Mouse (Mus musculus) heart, postnatal 25 days (tissue): ENCODE results near the gene Enpp3. TPM values are rescaled to one million over a fixed set of nuclear protein-coding genes. Genes with fewer than 3 reads are reported as not detected.

Source experiments
- DNase-seq: peaks from one replicate; pipeline ENCODE4 v3.0.0; 2022; ENCODE audit warnings: low spot score
- intact Hi-C: fragments of 180-260 bp; cut with DNase I; formaldehyde crosslinking; loops from one replicate; pipeline ENCODE4 v1.15.1; 2025
- total RNA-seq, 2 experiments: library from RNA; stranded (reverse); gene quantifications; 2 replicates each; pipeline ENCODE4 v1.2.3; 2021

Gene Enpp3
- total RNA-seq, result 1 to 10 TPM; 2.9 to 4.7 TPM

GRCm38 (mm10) chr10:24842676-24843075 is at the start of gene Enpp3:
Enpp3 (minus strand) TSS chr10:24842823.
- intact Hi-C loops, result no loop called here
- DNase-seq, result no peak

GRCm38 (mm10) chr10:24888343-24888742 is 45.7 kb upstream of the Enpp3 start:
- no peak for DNase-seq
- intact Hi-C loops, result no loop called here

GRCm38 (mm10) chr10:24886008-24886407 is 43.4 kb upstream of the Enpp3 start:
- intact Hi-C loops, result no loop called here
- DNase-seq, result no peak

- no peak for DNase-seq
- intact Hi-C loops, result no loop called here
These were observed 31.0 kb upstream of the Enpp3 start for GRCm38 (mm10) chr10:24873624-24874023.

GRCm38 (mm10) chr10:24869760-24870290 is 27.2 kb upstream of the Enpp3 start, which contains the start of gene Med23:
Med23 (plus strand) TSS chr10:24869986.
- peak; percentile 93 for DNase-seq
- intact Hi-C loops, result loop anchor here (5.0 kb wide), 3 partner anchors 73 to 347 kb away; partner anchors contain the start of gene Enpp1

GRCm38 (mm10) chr10:24864434-24864833 is 21.8 kb upstream of the Enpp3 start:
- DNase-seq, result no peak
- intact Hi-C loops, result no loop called here

GRCm38 (mm10) chr10:24863146-24863545 is 20.5 kb upstream of the Enpp3 start:
- DNase-seq, result no peak
- intact Hi-C loops, result no loop called here

- intact Hi-C loops, result no loop called here
- no peak for DNase-seq
These were observed 625 bp downstream of the Enpp3 start for GRCm38 (mm10) chr10:24841998-24842397.

GRCm38 (mm10) chr10:24840795-24841194 is 1.8 kb downstream of the Enpp3 start:
- intact Hi-C loops, result no loop called here
- no peak for DNase-seq

- no peak for DNase-seq
- intact Hi-C loops, result no loop called here
These were observed 6.1 kb downstream of the Enpp3 start for GRCm38 (mm10) chr10:24836366-24837038.

- no peak for DNase-seq
- intact Hi-C loops, result no loop called here
These were observed 6.8 kb downstream of the Enpp3 start for GRCm38 (mm10) chr10:24835702-24836342.

- no peak for DNase-seq
- intact Hi-C loops, result no loop called here
These were observed 7.8 kb downstream of the Enpp3 start for GRCm38 (mm10) chr10:24834634-24835371.

- intact Hi-C loops, result no loop called here
- DNase-seq, result no peak
These were observed 10.3 kb downstream of the Enpp3 start for GRCm38 (mm10) chr10:24832306-24832705.

GRCm38 (mm10) chr10:24831377-24832095 is 11.1 kb downstream of the Enpp3 start:
- intact Hi-C loops, result no loop called here
- DNase-seq, result no peak

- intact Hi-C loops, result no loop called here
- DNase-seq, result no peak
These were observed 12.2 kb downstream of the Enpp3 start for GRCm38 (mm10) chr10:24830448-24830847.

- DNase-seq, result no peak
- intact Hi-C loops, result no loop called here
These were observed 14.5 kb downstream of the Enpp3 start for GRCm38 (mm10) chr10:24828136-24828535.

GRCm38 (mm10) chr10:24826130-24826529 is 16.5 kb downstream of the Enpp3 start:
- intact Hi-C loops, result no loop called here
- no peak for DNase-seq

- intact Hi-C loops, result no loop called here
- DNase-seq, result no peak
These were observed 17.1 kb downstream of the Enpp3 start for GRCm38 (mm10) chr10:24825456-24826081.

GRCm38 (mm10) chr10:24824621-24825020 is 18.0 kb downstream of the Enpp3 start:
- no peak for DNase-seq
- intact Hi-C loops, result no loop called here
